Mouse (Mus musculus) liver, embryonic 14.5 days (tissue): ENCODE data around the gene Ppie.

Experiments used
- CTCF ChIP-seq: IDR thresholded peaks from 2 replicates; pipeline ENCODE4 v1.5.1; 2016; ENCODE audit warnings: antibody characterized with exemption, low read depth, control low read depth
- EP300 ChIP-seq: IDR thresholded peaks from 2 replicates; pipeline ENCODE4 v1.6.1; 2016; ENCODE audit warnings: antibody characterized with exemption, low read depth

DNA sequence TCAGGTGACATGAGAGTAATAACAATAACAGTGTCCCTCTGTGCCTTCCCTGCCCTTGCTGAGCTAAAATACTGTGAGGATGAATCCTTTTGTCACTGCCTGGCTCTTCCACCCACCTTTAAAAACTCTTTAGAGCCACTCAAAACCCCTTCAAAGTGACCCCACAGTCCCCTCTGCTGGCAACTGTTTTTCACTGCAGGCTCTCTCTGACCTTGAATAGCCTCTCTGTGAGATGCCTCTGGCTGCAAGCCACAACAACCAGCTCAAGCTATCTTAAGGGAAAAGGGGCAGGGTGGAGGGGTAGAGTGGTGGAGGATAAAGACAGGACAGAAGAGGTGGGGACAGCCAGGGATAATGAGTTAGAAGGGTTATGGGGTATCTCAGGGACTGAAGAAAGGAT lies 32.1 kb upstream of the Ppie start:
- TF ChIP-seq CTCF = no peak
- TF ChIP-seq EP300 = no peak
